Mouse (Mus musculus): ENCODE results near the gene Cdk18. TPM values are rescaled to one million over a fixed set of nuclear protein-coding genes. Genes with fewer than 3 reads are reported as not detected.
A peak's percentile ranks its signal among the peaks of the same experiment; 100 is the strongest.

Gene Cdk18
- total RNA-seq, 2 experiments from 2014 or later = 7.2 to 8.5 TPM

- no peak for DNase-seq
Measured at GRCm38 (mm10) chr1:132149410-132149809, 9.9 kb upstream of the Cdk18 start.

- no peak for DNase-seq
Measured at GRCm38 (mm10) chr1:132145973-132146685, 6.6 kb upstream of the Cdk18 start.

- no peak for DNase-seq
Measured at GRCm38 (mm10) chr1:132144837-132145236, 5.4 kb upstream of the Cdk18 start.

GRCm38 (mm10) chr1:132144223-132144622 is 4.7 kb upstream of the Cdk18 start:
- DNase-seq = no peak

- DNase-seq = no peak
Measured at GRCm38 (mm10) chr1:132143730-132144129, 4.2 kb upstream of the Cdk18 start.

- no peak for DNase-seq
Measured at GRCm38 (mm10) chr1:132143079-132143478, 3.6 kb upstream of the Cdk18 start.

- DNase-seq = no peak
Measured at GRCm38 (mm10) chr1:132141753-132142152, 2.3 kb upstream of the Cdk18 start.

- no peak for DNase-seq
Measured at GRCm38 (mm10) chr1:132141166-132141565, 1.7 kb upstream of the Cdk18 start.

GRCm38 (mm10) chr1:132140574-132140973 is 1.1 kb upstream of the Cdk18 start:
- no peak for DNase-seq

- DNase-seq = peak; percentile 63
Measured at GRCm38 (mm10) chr1:132140171-132140570, 687 bp upstream of the Cdk18 start.

- DNase-seq = no peak
Measured at GRCm38 (mm10) chr1:132138576-132139415, 688 bp downstream of the Cdk18 start.

GRCm38 (mm10) chr1:132137935-132138575 is 1.4 kb downstream of the Cdk18 start:
- DNase-seq = no peak

- DNase-seq = no peak
Measured at GRCm38 (mm10) chr1:132136847-132137246, 2.6 kb downstream of the Cdk18 start.

- DNase-seq = no peak
Measured at GRCm38 (mm10) chr1:132135631-132136030, 3.9 kb downstream of the Cdk18 start.

GRCm38 (mm10) chr1:132128311-132128710 is 11.2 kb downstream of the Cdk18 start:
- DNase-seq = peak; percentile 36

GRCm38 (mm10) chr1:132125803-132126405 is 13.6 kb downstream of the Cdk18 start:
- DNase-seq = no peak

- peak; percentile 35 for DNase-seq
Measured at GRCm38 (mm10) chr1:132125249-132125648, 14.2 kb downstream of the Cdk18 start.

GRCm38 (mm10) chr1:132123420-132124014 is 16.0 kb downstream of the Cdk18 start:
- no peak for DNase-seq

- no peak for DNase-seq
Measured at GRCm38 (mm10) chr1:132121895-132122294, 17.6 kb downstream of the Cdk18 start.

GRCm38 (mm10) chr1:132121236-132121635 is 18.2 kb downstream of the Cdk18 start:
- DNase-seq = peak; percentile 92

- DNase-seq = peak; percentile 80
Measured at GRCm38 (mm10) chr1:132116606-132117005, 22.9 kb downstream of the Cdk18 start.

GRCm38 (mm10) chr1:132113098-132113497 is 26.4 kb downstream of the Cdk18 start:
- no peak for DNase-seq
